Mouse (Mus musculus): ENCODE measurements around the gene Mbnl1. TPM values are rescaled to one million over a fixed set of nuclear protein-coding genes. Genes with fewer than 3 reads are reported as not detected.

Mbnl1 gene
- total and polyA plus RNA-seq, 2 experiments from 2014 or later = 56.2 to 90.8 TPM

GRCm38 (mm10) chr3:60501561-60502151 lies 29.0 kb downstream of the Mbnl1 start:
- under 1% methylated on average over 28 of the region's 29 CpGs for WGBS
- DNase-seq (ENCODE audit: low spot score) = peak; percentile 71
- peak; percentile 81 for ATAC-seq

GRCm38 (mm10) chr3:60502155-60502987 lies 29.7 kb downstream of the Mbnl1 start:
- H3K9ac ChIP-seq (replicated peaks; ENCODE audit: low read length) = no peak overlapping the region
- 0 out of 2 replicates have a peak, but pooled peaks cover 9% of the 10 kb centered on the region for H3K4me1 ChIP-seq (ENCODE audit: insufficient read depth, low read length)
- DNase-seq (ENCODE audit: low spot score) (no peak), ATAC-seq (no peak)
- no peak for TF ChIP-seq CTCF (IDR thresholded peaks at IDR 0.05; ENCODE audit: low read depth)
- peak overlapping the region; percentile 80 for H3K4me2 ChIP-seq (ENCODE audit: low read depth, low read length)
- WGBS = 33% methylated on average over 7 of the region's 7 CpGs
- peak overlapping the region; percentile 29; the same call in 1 of the 2 replicates for H3K27ac ChIP-seq
- H3K9me3 ChIP-seq (ENCODE audit: low read length) = no peaks in the 10 kb centered on the region
- no peaks in the 10 kb centered on the region for H3K27me3 ChIP-seq (ENCODE audit: insufficient read depth, low read length)
- no peaks in the 10 kb centered on the region for H3K36me3 ChIP-seq (ENCODE audit: insufficient read depth, low read length)
- H3K4me3 ChIP-seq (ENCODE audit: low read length) = peak overlapping the region; percentile 76

More at GRCm38 (mm10) chr3:60501561-60502151, 29.0 kb downstream of the Mbnl1 start:
- Histone ChIP-seq H3K27me3 (ENCODE audit: insufficient read depth, low read length) (no peaks in the 10 kb centered on the region), H3K4me1 (ENCODE audit: insufficient read depth, low read length) (0 out of 2 replicates have a peak, but pooled peaks cover 9% of the 10 kb centered on the region), H3K4me3 (ENCODE audit: low read length) (peak overlapping the region; percentile 76), H3K36me3 (ENCODE audit: insufficient read depth, low read length) (no peaks in the 10 kb centered on the region), H3K9ac (replicated peaks; ENCODE audit: low read length) (peak overlapping the region; percentile 79), H3K9me3 (ENCODE audit: low read length) (no peaks in the 10 kb centered on the region), H3K27ac (peak overlapping the region; percentile 92), H3K4me2 (ENCODE audit: low read depth, low read length) (peak overlapping the region; percentile 80)
- no peak for TF ChIP-seq CTCF (IDR thresholded peaks at IDR 0.05; ENCODE audit: low read depth)

- no peak for TF ChIP-seq CTCF (IDR thresholded peaks at IDR 0.05; ENCODE audit: low read depth)
- Histone ChIP-seq H3K9me3 (ENCODE audit: low read length) (no peaks in the 10 kb centered on the region), H3K27ac (no peak overlapping the region), H3K9ac (replicated peaks; ENCODE audit: low read length) (no peak overlapping the region), H3K36me3 (ENCODE audit: insufficient read depth, low read length) (no peaks in the 10 kb centered on the region), H3K27me3 (ENCODE audit: insufficient read depth, low read length) (no peaks in the 10 kb centered on the region), H3K4me2 (ENCODE audit: low read depth, low read length) (peak overlapping the region; percentile 80), H3K4me1 (ENCODE audit: insufficient read depth, low read length) (0 out of 2 replicates have a peak, but pooled peaks cover 9% of the 10 kb centered on the region), H3K4me3 (ENCODE audit: low read length) (no peak overlapping the region; the same call in 1 of the 2 replicates)
- WGBS = 65% methylated on average over 7 of the region's 7 CpGs
- DNase-seq (ENCODE audit: low spot score) (no peak), ATAC-seq (no peak)
Measured at GRCm38 (mm10) chr3:60503196-60503595, 30.6 kb downstream of the Mbnl1 start.

- 68% methylated on average over 5 of the region's 5 CpGs for whole genome bisulfite sequencing
- Histone ChIP-seq H3K27ac (no peak overlapping the region), H3K4me2 (ENCODE audit: low read depth, low read length) (no peak overlapping the region), H3K9me3 (ENCODE audit: low read length) (no peaks in the 10 kb centered on the region), H3K4me1 (ENCODE audit: insufficient read depth, low read length) (0 out of 2 replicates have a peak, but pooled peaks cover 6% of the 10 kb centered on the region), H3K9ac (replicated peaks; ENCODE audit: low read length) (no peak overlapping the region), H3K4me3 (ENCODE audit: low read length) (no peak overlapping the region), H3K36me3 (ENCODE audit: insufficient read depth, low read length) (no peaks in the 10 kb centered on the region), H3K27me3 (ENCODE audit: insufficient read depth, low read length) (no peaks in the 10 kb centered on the region)
- ATAC-seq (no peak), DNase-seq (ENCODE audit: low spot score) (no peak)
- TF ChIP-seq CTCF (IDR thresholded peaks at IDR 0.05; ENCODE audit: low read depth) = no peak
Measured at GRCm38 (mm10) chr3:60504775-60505430, 32.3 kb downstream of the Mbnl1 start.

GRCm38 (mm10) chr3:60506821-60507220 lies 34.2 kb downstream of the Mbnl1 start:
- no peak for TF ChIP-seq CTCF (IDR thresholded peaks at IDR 0.05; ENCODE audit: low read depth)
- Histone ChIP-seq H3K27ac (no peak overlapping the region), H3K4me1 (ENCODE audit: insufficient read depth, low read length) (no peaks in the 10 kb centered on the region), H3K27me3 (ENCODE audit: insufficient read depth, low read length) (no peaks in the 10 kb centered on the region), H3K9me3 (ENCODE audit: low read length) (no peaks in the 10 kb centered on the region), H3K36me3 (ENCODE audit: insufficient read depth, low read length) (no peaks in the 10 kb centered on the region), H3K4me3 (ENCODE audit: low read length) (no peak overlapping the region), H3K4me2 (ENCODE audit: low read depth, low read length) (no peak overlapping the region), H3K9ac (replicated peaks; ENCODE audit: low read length) (no peak overlapping the region)
- 81% methylated on average over 5 of the region's 5 CpGs for WGBS
- DNase-seq (ENCODE audit: low spot score) (no peak), ATAC-seq (no peak)

GRCm38 (mm10) chr3:60507496-60507895 lies 34.9 kb downstream of the Mbnl1 start:
- no peak overlapping the region for H3K4me3 ChIP-seq (ENCODE audit: low read length)
- H3K9ac ChIP-seq (replicated peaks; ENCODE audit: low read length) = no peak overlapping the region
- no peak for ATAC-seq

More at GRCm38 (mm10) chr3:60507496-60507895, 34.9 kb downstream of the Mbnl1 start:
- Histone ChIP-seq H3K9me3 (ENCODE audit: low read length) (no peaks in the 10 kb centered on the region), H3K4me2 (ENCODE audit: low read depth, low read length) (no peak overlapping the region), H3K4me1 (ENCODE audit: insufficient read depth, low read length) (no peaks in the 10 kb centered on the region), H3K27me3 (ENCODE audit: insufficient read depth, low read length) (no peaks in the 10 kb centered on the region), H3K27ac (no peak overlapping the region), H3K36me3 (ENCODE audit: insufficient read depth, low read length) (no peaks in the 10 kb centered on the region)
- WGBS = 92% methylated on average over 3 of the region's 3 CpGs
- no peak for DNase-seq (ENCODE audit: low spot score)
- no peak for TF ChIP-seq CTCF (IDR thresholded peaks at IDR 0.05; ENCODE audit: low read depth)

Measured in hindbrain, postnatal 0 days (tissue).